Mouse (Mus musculus) left cerebral cortex, adult 11 months (tissue): ENCODE measurements around the gene AW822073.
"Not testable (repeated sequence)": the region's sequence is repeated elsewhere in the genome, so short reads cannot be mapped to it uniquely, and the experiment has no call there.

Experiments used
- DNase-seq: peaks from one replicate; pipeline ENCODE4 v3.0.0; 2022; ENCODE audit warnings: low spot score

Gene AW822073

DNA sequence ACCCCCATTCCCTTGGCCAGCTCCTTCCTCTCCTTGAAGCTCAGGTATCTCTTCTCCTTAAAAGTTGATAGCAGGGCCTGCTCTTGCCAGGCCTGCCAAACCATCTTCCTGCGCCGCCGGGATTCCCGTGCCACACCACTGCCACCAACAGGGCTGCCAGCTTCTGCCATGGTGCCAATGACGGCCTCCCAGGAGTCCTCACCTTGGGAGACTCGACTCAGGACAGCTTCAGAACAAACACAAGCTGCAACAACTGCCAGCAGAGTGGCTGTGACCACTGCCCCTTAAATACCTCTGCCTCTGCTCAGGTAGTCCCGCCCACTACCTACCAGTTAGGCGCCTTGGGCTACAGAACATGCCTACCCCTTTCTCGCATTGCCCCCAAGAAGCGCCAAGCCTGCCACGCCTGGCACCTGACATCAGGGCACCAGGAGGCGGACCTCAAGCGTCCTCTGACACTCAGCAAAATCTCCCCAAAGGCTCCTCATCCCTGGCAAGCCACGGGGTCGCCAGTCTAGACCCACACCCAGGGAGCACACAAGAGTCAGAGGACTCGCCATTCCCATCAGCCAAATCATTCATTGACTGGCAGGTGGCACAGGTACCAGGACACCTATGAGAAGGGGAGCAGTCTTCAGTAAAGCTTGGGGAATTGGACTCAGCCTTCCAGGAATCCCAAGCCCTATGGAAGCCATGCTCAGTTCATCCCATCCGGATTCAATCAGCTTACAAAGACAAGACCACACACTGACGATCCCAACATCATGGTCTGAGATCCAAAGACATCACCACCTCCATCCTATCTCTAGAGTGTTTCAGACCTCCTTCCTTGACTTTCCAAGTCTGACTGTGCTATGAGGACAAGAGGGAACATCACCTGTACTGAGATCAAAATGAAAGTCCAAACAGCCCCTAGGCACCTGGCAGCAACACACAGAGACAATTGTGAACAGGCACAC is at the start of gene AW822073:
Gene AW822073 (minus strand): TSS at position 104 of the 959 bp plus-strand sequence.
- not testable (repeated sequence) for DNase-seq

DNA sequence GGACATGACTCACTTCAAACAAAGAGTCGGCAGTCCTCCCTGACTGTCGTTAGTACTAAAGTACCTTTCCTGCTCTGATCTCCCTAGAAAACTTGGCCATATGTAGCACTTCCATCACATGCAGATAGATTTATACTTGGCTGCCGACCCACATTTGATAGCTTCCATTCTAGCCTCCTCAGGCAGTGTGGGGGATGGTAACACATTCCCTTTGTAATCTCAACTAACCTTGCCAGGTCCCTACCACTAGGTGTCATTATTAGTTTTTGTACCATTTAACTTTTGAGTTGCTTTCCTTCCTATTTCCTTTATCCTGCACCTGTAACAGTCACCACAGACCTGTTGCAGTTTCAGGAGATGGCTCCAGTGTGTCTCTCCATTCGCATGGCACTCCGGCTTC is 33.7 kb upstream of the AW822073 start:
- DNase-seq = no peak

DNA sequence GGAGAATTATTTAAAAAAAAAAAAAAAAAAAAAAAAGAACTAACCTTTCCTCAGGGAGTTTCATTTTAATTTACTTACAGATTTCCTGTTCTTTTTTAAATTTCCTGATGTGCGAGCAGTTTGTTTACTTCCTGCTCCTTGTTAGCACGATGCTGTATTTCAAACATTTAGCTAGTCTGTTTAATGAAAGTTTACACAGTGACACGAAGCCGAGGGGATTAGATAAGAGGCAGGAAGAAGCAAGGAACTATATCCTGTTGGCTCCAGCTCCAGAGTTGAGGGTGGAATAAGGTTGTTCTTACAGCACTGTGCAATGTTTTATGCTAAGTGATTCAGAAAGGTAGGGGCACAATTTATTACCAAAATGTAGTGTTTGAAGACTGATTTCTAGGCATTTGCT is 31.2 kb upstream of the AW822073 start:
- no peak for DNase-seq

DNA sequence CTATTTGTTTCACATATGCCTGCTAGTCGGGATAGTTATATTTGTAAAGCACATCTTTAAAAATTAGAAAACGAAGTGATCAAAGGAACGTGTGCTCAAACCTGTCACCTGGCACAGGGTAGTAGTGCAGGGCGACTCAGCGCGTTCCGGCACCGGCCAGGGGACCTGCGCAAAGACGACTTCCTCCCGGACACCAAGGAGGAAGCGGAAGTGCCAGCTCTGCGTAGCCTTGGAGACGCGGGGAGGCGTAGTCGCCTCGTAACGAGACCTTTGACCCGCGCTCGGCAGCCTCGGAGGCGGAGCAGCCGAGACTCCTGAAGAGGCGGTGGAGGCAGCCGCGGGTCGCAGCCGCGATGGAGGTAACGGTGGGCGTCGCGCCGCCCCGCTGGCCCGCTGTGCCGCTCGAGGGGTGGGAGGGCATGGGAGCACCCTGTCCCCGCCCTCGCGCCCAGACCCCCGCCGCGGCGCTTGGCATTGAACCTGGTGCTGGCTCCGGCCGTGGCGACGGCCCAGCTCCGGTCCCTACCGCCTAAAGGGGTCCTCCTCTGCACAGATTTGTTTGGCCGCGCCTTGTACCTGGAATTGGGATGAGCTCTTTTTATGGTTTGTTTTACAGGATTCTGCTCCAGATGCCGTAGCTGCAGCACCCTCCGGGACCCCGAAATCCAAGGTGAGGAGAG is 30.6 kb upstream of the AW822073 start, which contains the start of gene Gcc2:
Gene Gcc2 (plus strand): TSS at position 285 of the 680 bp plus-strand sequence.
- DNase-seq = peak; percentile 86

DNA sequence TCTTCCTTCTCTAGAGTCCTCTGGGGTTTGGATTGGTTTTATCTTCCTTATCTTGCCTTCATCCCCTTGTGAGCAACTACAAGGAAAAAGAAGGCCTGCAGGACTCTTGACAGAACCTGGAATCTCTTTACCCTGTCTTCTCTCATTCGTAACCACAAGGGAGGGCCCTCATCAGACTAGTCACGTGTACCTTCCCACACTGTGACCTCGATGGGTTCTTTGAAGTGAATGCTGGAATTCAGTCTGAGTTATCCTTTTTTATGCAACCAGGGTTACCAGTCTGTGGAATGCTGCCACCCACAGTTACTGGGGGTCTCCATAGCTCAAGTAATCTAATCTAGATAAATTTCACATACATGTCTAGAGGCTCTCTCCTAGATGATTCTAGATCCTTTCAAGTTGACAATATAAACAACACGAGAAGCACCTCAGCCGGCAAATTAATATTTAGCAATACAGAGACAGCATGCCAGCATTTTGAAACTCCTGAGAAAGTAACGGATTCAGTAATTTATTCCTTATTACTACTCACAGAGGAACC is 30.0 kb upstream of the AW822073 start:
- DNase-seq = no peak

DNA sequence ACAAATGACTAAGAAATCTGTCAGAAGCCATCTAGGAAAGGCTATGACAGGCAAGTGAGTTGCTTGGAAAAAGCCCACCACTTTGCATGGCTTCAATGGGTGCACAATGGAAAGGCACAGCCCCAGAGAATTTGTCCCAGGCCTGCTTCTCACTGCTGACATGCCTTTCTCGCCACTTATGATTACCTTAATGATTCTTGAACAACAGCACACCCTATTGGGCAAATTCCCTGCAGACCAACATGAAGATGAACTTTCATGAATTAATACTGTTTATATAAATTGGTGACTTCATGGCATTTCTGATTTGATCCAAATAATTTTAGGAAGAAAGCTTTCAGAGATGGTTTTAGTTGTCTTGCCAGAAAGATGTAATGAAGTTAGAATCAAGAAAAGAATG is 24.8 kb upstream of the AW822073 start:
- DNase-seq = no peak

DNA sequence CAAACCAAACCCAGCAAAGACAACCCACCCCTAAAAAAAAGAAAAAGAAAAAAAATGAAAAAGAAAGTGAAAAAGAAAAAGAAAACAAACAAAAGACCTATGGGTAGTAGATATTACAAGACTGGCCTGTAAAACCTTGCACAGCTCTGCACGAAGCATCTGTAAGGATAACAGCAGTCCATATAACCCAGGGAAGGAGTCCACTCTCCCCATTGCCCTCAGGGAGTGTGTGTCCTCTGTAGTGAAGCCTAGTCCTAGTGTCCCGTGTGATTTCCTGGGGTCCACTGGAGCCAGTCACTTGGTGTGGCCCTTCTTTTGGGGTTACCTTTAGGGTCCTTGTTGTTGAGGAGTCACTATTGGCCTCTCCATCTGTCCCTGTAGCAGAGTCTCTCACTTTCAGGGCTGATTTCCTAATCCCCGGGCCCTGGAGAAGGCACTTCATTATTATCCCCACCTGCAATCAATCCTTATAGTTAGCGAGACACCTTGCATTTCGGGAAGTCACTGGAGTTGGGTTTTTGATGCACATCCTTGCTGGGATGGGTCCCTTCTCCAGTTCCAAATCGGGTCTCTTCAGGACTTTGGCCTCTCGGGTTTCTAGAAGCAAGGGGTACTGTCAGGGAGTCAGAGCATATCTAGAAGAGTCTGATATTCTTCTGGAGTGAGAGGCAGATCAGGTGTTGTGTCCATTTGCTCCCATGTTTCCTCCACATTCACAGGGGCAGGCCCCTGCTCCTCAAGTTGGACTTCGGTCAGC is 14.4 kb upstream of the AW822073 start:
- not testable (repeated sequence) for DNase-seq

DNA sequence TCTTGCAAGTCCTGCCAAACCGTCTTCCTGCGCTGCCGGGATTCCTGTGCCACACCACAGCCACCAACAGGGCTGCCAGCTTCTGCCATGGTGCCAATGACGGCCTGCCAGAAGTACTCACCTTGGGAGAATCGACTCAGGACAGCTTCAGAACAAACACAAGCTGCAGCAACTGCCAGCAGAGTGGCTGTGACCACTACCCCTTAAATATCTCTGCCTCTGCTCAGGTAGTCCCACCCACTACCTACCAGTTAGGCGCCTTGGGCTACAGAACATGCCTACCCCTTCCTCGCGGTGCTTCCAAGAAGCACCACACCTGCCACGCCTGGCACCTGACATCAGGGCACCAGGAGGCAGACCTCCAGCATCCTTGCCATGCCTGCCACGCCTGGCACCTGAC is 11.9 kb upstream of the AW822073 start, which contains the start of gene Gm4981:
Gene Gm4981 (minus strand): TSS at position 89 of the 400 bp plus-strand sequence.
- no peak for DNase-seq

DNA sequence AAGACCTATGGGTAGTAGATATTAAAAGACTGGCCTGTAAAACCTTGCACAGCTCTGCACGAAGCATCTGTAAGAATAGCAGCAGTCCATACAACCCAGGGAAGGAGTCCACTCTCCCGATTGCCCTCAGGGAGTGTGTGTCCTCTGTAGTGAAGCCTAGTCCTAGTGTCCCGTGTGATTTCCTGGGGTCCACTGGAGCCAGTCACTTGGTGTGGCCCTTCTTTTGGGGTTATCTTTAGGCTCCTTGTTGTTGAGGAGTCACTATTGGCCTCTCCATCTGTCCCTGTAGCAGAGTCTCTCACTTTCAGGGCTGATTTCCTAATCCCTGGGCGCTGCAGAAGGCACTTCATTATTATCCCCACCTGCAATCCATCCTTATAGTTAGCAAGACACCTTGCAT is 10.3 kb upstream of the AW822073 start:
- DNase-seq = not testable (repeated sequence)

DNA sequence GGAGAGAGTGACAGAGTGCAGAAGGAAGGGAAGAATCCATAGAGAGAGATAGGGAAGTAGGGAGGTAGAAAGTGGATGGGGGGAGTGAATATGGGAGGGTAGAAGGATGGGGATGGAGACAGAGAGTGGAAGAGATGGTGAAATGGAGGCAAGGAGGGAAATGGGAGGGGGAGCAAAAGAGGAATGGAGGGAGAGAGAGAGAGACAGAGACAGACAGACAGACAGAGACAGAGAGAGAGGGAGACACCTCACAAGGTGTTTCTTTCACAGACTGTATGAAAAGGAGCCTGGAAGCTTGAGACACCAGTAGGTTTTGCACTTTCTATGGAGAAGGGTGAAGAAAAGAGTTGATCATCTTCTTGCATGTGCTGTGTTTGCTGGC is 9.0 kb upstream of the AW822073 start:
- not testable (repeated sequence) for DNase-seq

DNA sequence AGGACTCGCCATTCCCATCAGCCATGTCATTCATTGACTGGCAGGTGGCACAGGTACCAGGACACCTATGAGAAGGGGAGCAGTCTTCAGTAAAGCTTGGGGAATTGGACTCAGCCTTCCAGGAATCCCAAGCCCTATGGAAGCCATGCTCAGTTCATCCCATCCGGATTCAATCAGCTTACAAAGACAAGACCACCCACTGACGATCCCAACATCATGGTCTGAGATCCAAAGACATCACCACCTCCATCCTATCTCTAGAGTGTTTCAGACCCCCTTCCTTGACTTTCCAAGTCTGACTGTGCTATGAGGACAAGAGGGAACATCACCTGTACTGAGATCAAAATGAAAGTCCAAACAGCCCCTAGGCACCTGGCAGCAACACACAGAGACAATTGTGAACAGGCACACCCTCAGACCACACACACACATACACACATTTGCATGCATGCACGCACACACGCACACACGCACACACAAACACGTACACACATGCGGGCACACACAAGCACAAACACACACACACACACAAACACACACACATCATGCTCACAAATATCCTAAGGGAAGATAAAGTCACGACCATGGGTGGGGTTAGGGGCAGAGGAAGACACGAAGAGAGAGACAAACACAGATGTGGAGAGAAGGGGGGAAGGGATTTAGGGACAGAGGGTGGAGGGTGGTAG is 8.5 kb upstream of the AW822073 start:
- not testable (repeated sequence) for DNase-seq

DNA sequence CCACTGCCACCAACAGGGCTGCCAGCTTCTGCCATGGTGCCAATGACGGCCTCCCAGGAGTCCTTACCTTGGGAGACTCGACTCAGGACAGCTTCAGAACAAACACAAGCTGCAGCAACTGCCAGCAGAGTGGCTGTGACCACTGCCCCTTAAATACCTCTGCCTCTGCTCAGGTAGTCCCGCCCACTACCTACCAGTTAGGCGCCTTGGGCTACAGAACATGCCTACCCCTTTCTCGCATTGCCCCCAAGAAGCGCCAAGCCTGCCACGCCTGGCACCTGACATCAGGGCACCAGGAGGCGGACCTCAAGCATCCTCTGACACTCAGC is 7.9 kb upstream of the AW822073 start, which contains the start of gene Duxf3:
Gene Duxf3 (minus strand): TSS at position 35 of the 329 bp plus-strand sequence.
- not testable (repeated sequence) for DNase-seq

DNA sequence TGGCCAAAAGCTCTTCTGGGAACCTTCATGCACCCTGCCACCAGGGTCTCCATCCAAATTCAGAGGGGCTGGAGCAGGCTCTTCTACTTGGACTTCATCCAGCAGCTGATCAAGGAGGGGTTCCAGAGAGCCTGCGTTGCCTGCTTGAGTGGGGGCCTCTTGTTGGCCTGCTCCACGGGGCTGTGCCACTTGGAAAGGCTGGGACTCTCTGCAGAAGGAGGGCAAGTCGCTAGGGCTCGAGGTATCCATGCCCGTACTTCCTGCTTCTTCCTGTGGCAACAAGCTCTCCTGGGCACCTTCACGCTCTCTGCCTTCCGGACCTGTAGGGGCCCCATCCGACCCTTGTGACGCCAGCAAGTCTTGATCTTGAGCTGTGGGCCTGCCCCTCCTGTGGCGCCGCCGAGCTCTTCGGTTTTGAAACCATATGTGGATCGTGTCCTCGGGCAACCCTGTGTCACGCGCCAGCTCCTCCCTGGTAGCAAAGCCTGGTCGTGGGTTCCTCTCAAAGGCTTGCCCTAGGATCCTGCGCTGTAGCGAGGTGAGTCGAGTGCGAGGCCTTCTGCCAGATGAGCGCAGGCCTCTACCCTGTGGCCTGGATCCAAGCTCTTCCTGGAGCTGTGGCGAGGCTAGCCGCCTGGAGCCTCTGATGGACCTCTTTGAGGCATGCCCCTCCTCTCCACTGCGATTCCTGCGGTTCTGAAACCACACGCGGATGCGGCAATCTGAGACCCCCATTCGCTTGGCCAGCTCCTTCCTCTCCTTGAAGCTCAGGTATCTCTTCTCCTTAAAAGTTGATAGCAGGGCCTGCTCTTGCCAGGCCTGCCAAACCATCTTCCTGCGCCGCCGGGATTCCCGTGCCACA is 7.3 kb upstream of the AW822073 start:
- DNase-seq = not testable (repeated sequence)

DNA sequence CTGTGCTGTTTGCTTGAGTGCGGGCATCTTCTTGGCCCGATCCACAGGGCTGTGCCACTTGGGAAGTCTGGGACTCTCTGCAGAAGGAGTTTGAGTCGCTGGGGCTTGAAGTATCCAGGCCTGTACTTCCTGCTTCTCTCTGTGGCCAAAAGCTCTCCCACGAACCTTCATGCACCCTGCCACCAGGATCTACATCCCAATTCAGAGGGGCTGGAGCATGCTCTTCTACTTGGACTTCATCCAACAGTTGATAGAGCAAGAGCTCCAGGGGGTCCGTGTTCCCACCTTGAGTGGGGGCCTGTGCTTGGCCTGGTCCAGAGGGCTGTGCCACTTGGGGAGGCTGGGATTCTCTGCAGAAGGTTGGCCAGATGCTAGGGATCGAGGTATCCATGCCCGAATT is 6.4 kb upstream of the AW822073 start:
- DNase-seq = not testable (repeated sequence)

DNA sequence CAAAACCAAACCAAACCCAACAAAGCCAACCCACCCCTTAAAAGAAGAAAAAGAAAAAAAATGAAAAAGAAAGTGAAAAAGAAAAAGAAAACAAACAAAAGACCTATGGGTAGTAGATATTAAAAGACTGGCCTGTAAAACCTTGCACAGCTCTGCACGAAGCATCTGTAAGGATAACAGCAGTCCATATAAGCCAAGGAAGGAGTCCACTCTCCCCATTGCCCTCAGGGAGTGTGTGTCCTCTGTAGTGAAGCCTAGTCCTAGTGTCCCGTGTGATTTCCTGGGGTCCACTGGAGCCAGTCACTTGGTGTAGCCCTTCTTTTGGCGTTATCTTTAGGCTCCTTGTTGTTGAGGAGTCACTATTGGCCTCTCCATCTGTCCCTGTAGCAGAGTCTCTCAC is 5.3 kb upstream of the AW822073 start:
- DNase-seq = not testable (repeated sequence)

DNA sequence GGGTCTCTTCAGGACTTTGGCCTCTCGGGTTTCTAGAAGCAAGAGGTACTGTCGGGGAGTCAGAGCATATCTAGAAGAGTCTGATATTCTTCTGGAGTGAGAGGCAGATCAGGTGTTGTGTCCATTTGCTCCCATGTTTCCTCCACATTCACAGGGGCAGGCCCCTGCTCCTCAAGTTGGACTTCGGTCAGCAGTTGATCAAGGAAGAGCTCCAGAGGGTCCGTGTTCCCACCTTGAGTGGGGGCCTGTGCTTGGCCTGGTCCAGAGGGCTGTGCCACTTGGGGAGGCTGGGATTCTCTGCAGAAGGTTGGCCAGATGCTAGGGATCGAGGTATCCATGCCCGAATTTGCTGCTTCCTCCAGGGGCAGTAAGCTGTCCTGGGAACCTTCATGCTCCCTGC is 3.1 kb upstream of the AW822073 start:
- not testable (repeated sequence) for DNase-seq

DNA sequence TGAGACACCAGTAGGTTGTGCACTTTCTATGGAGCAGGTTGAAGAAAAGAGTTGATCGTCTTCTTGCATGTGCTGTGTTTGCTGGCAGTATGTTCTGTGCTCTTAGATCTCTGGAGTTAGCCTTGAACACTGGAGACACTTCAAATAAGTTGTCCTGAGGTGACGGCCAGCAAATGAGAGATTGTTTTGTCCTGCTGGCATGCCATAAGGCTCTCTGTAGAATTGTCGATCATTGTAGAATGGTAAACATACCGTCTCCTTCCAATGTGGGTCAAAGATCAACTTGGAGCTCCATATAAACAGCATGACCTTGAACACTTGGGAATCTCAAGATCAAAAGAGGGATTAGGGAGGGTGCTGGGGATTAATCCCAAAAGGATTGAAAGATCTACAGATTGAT is 1.6 kb upstream of the AW822073 start:
- DNase-seq = not testable (repeated sequence)

DNA sequence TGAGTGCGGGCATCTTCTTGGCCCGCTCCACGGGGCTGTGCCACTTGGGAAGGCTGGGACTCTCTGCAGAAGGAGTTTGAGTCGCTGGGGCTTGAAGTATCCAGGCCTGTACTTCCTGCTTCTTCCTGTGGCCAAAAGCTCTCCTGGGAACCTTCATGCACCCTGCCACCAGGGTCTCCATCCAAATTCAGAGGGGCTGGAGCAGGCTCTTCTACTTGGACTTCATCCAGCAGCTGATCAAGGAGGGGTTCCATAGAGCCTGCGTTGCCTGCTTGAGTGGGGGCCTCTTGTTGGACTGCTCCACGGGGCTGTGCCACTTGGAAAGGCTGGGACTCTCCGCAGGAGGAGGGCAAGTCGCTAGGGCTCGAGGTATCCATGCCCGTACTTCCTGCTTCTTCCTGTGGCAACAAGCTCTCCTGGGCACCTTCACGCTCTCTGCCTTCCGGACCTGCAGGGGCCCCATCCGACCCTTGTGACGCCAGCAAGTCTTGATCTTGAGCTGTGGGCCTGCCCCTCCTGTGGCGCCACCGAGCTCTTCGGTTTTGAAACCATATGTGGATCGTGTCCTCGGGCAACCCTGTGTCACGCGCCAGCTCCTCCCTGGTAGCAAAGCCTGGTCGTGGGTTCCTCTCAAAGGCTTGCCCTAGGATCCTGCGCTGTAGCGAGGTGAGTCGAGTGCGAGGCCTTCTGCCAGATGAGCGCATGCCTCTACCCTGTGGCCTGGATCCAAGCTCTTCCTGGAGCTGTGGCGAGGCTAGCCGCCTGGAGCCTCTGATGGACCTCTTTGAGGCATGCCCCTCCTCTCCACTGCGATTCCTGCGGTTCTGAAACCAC is 541 bp downstream of the AW822073 start:
- DNase-seq = not testable (repeated sequence)

DNA sequence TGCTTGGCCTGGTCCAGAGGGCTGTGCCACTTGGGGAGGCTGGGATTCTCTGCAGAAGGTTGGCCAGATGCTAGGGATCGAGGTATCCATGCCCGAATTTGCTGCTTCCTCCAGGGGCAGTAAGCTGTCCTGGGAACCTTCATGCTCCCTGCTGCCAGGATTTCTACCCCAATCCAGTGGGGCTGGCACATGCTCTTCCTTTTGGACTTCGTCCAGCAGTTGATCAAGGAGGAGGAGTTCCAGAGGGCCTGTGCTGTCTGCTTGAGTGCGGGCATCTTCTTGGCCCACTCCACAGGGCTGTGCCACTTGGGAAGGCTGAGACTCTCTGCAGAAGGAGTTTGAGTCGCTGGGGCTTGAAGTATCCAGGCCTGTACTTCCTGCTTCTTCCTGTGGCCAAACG is 1.6 kb downstream of the AW822073 start:
- not testable (repeated sequence) for DNase-seq
